Mouse (Mus musculus) thymus, adult 2 months (tissue): ENCODE measurements around the gene Sh3pxd2a. TPM values are rescaled to one million over a fixed set of nuclear protein-coding genes. Genes with fewer than 3 reads are reported as not detected.

Experiments used
- DNase-seq: peaks from one replicate; pipeline ENCODE4 v3.0.0; 2021
- H3K27ac ChIP-seq: fragments of 200-500 bp; 2 replicates; pipeline ENCODE4 v1.5.1; 2012; ENCODE audit warnings: low read length, control low read depth; ENCODE audit not compliant: control insufficient read depth, insufficient read depth
- H3K27me3 ChIP-seq: fragments of 200-500 bp; 2 replicates; pipeline ENCODE4 v1.6.1; 2012; ENCODE audit warnings: mild to moderate bottlenecking, low read length, moderate library complexity, mixed read lengths; ENCODE audit not compliant: control insufficient read depth, insufficient read depth
- H3K36me3 ChIP-seq: fragments of 200-500 bp; 2 replicates; pipeline ENCODE4 v1.6.1; 2012; ENCODE audit warnings: mild to moderate bottlenecking, low read length, moderate library complexity; ENCODE audit not compliant: control insufficient read depth, insufficient read depth
- H3K4me1 ChIP-seq: fragments of 200-500 bp; replicated peaks from 2 replicates; pipeline ENCODE4 v1.6.1; 2012; ENCODE audit warnings: low read length; ENCODE audit not compliant: control insufficient read depth, insufficient read depth
- H3K4me3 ChIP-seq: fragments of 200-500 bp; 2 replicates; pipeline ENCODE4 v1.5.1; 2012; ENCODE audit warnings: mild to moderate bottlenecking, low read length, control low read depth, moderate library complexity; ENCODE audit not compliant: control insufficient read depth, insufficient read depth
- CTCF ChIP-seq: fragments of 200-500 bp; IDR thresholded peaks from 2 replicates; pipeline ENCODE4 v1.5.1; 2012; ENCODE audit warnings: mild to moderate bottlenecking, control low read depth, low read length, moderate library complexity, borderline replicate concordance; ENCODE audit not compliant: control insufficient read depth, poor library complexity, insufficient read depth; ENCODE audit errors: extremely low read depth
- POLR2A ChIP-seq: fragments of 200-500 bp; IDR thresholded peaks from 2 replicates; pipeline ENCODE4 v1.6.1; 2012; ENCODE audit warnings: mild to moderate bottlenecking, low read length, control low read depth, moderate library complexity; ENCODE audit not compliant: control insufficient read depth, poor library complexity, insufficient read depth; ENCODE audit errors: extremely low read depth
- WGBS: fragments of 180-500 bp; shearing (Covaris S2); methylation state at CpG from one replicate; pipeline ENCODE4 v1.1.7; 2018; 5-methylcytosine and 5-hydroxymethylcytosine counted together
- polyA plus RNA-seq: library from polyadenylated mRNA; depleted of rRNA; stranded (reverse); fragments of >200 nt; gene quantifications from 2 replicates; pipeline ENCODE4 v1.2.3, GENCODE M21; 2012

Sh3pxd2a gene
- polyA plus RNA-seq, 1 experiment = 19.4 TPM

DNA sequence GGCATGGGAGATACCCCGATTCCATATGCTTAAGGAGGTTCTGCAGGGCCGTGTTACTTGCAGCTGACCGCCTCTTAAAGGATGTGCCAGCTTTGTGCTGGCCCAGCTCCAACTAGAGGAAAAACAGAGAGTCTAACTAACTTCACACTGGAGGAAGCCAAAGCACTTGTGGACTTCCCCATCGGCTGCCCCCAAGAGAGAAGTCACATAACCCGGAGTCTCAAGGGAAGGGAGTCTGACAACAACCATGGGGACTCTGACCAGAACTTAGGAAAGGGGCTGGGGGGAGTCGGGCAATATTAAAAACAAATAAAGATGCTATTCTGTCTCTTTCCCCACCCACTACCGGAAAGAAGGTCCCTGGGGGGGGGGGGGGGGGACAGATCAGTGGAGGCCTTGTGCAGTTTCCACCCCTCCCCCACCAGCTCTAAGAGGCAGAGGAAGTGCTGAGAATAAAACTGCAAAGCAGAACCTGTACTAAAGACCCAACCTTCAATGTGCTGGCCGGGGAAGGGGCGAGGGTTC lies 17.3 kb downstream of the Sh3pxd2a start:
- no peak for TF ChIP-seq POLR2A
- TF ChIP-seq CTCF = no peak
- Histone ChIP-seq H3K27ac (peak overlapping the region; percentile 86), H3K4me3 (no peak overlapping the region), H3K4me1 (peaks cover 70% of the 10 kb centered on the region), H3K36me3 (no peaks in the 10 kb centered on the region), H3K27me3 (no peaks in the 10 kb centered on the region)
- peak; percentile 61 for DNase-seq
- 11% methylated on average over 9 of the region's 9 CpGs for WGBS

DNA sequence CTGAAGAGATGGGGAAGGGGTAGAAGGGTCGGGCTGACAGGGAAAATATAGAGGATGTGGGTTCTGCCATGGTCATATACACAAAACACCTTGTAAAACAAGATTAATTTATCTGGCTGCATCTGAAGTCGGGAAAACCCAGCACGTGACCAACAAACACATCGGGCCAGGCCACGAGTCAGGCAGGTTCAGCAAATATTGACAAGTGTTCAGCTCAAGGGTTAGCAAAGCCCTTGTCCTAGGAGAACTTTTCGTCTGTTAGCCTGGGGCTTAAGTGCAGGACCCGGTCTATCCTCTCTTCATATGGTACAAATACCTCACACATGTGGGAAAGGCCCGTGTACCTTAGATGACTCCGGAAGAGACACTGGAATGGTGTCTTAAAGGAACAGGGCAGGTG lies 18.1 kb downstream of the Sh3pxd2a start:
- TF ChIP-seq CTCF (no peak), POLR2A (no peak)
- H3K27me3 ChIP-seq = no peaks in the 10 kb centered on the region
- DNase-seq = no peak
- H3K27ac ChIP-seq = no peak overlapping the region; the same call in 1 of the 2 replicates
- peaks cover 70% of the 10 kb centered on the region for H3K4me1 ChIP-seq
- H3K4me3 ChIP-seq = no peak overlapping the region
- H3K36me3 ChIP-seq = no peaks in the 10 kb centered on the region
- 51% methylated on average over 9 of the region's 9 CpGs for WGBS

DNA sequence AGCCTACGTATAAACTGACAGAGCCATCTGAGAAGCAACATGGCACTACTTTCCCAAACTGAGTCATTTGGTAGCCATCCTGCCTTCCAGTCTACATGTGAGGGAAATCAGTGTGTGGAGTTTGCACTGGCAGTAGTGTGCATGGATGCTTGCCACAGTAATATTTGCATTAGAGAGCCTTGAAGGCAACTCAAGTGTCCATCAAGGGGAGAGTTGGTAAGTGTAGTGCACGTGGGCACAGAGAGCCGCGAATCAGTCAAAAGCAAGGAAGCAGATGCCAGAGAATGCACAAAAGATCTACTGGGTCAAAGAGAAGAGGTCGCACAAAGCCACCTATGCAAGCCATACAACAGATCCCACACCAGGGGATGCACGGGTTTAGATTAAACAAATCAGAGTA lies 18.5 kb downstream of the Sh3pxd2a start:
- Histone ChIP-seq H3K4me1 (peaks cover 70% of the 10 kb centered on the region), H3K27ac (no peak overlapping the region), H3K36me3 (no peaks in the 10 kb centered on the region), H3K4me3 (no peak overlapping the region), H3K27me3 (no peaks in the 10 kb centered on the region)
- 84% methylated on average over 6 of the region's 6 CpGs for WGBS
- DNase-seq = no peak
- TF ChIP-seq CTCF = no peak
- no peak for TF ChIP-seq POLR2A

DNA sequence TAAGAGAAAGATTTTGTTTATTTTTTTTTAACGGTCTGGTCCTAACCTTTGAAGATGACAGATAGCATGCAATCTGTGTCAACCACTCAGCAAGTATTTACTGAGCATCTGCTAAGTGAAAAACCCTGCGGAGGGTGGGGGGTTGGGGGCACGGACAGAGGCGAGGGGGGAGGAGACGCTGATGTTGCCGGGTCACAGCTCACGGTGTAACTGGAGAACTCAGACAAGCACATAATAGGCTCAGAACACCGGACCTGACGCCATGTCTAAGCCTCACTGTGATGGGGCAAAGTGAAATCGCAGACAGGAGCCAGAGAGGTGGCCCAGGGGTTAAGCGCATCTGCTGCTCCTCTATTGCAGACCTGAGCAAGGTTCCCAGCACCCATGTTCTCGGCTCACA lies 19.7 kb downstream of the Sh3pxd2a start:
- Histone ChIP-seq H3K4me3 (no peak overlapping the region), H3K36me3 (no peaks in the 10 kb centered on the region), H3K27me3 (no peaks in the 10 kb centered on the region), H3K27ac (no peak overlapping the region), H3K4me1 (peaks cover 70% of the 10 kb centered on the region)
- no peak for TF ChIP-seq POLR2A
- TF ChIP-seq CTCF = no peak
- 93% methylated on average over 12 of the region's 12 CpGs for WGBS
- no peak for DNase-seq

DNA sequence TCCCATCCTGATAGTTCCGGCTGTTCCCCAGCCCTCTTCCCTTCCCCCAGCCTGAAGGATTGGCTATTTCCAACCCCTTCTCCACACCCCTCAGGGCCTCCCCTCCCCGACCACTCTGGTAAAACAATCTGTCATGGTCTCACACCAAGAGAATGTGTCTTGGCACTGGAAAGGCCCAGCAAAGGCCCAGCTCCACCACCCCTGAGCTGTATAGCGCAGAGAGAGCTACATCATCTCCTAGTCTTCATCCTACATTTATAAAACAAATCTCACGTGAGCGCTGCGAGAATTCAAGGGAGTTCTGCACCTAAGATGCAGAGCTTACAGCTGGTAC lies 21.9 kb downstream of the Sh3pxd2a start:
- no peak for DNase-seq
- Histone ChIP-seq H3K27me3 (no peaks in the 10 kb centered on the region), H3K4me1 (peaks cover 67% of the 10 kb centered on the region), H3K27ac (no peak overlapping the region), H3K36me3 (no peaks in the 10 kb centered on the region), H3K4me3 (no peak overlapping the region)
- TF ChIP-seq CTCF (no peak), POLR2A (no peak)
- WGBS = 97% methylated on average over 6 of the region's 6 CpGs

DNA sequence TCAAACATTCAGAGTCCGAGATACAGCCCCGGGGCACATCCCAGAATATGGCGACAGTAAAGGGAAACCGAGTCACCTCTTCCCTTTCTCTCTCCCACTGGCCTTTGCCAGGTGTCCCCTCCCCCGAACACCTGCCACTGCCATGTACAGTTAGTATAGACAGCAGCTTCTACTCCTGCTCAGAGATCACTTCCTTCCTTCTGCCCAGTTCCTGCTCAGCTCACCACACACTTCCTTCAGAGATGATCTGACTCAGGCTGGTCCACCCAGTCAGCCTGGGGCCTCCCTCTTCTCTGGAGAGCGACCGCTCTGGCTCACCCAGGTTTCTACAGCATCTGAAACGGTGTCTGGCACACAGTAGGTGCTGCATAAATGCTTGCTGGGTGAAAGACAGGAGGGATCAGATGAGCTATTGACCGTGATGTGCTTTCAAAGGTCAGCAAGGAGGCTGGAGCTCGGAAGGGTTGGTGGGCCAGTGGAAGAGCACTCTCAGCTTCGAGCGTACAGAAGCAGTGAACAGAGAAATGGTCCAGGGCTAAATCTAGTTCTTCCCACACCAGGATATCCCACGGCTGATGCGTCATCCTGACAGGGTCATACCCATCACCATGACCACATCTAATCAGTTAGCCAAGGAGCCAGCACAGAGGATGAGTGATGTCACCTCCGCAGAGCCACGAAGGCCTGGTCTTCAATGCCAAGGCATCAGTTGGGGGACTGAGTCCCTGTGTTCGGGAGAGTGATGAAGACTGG lies 22.5 kb downstream of the Sh3pxd2a start:
- H3K4me3 ChIP-seq = no peak overlapping the region; the same call in 1 of the 2 replicates
- no peaks in the 10 kb centered on the region for H3K36me3 ChIP-seq
- DNase-seq = peak; percentile 44
- TF ChIP-seq POLR2A = 0 out of 2 replicates have a peak, but pooled peaks have one; percentile 15
- TF ChIP-seq CTCF = peak; percentile 16; the same call in 1 of the 2 replicates
- 48% methylated on average over 17 of the region's 17 CpGs for WGBS
- H3K27me3 ChIP-seq = no peaks in the 10 kb centered on the region
- H3K4me1 ChIP-seq = peaks cover 65% of the 10 kb centered on the region
- H3K27ac ChIP-seq = peak overlapping the region; percentile 73

DNA sequence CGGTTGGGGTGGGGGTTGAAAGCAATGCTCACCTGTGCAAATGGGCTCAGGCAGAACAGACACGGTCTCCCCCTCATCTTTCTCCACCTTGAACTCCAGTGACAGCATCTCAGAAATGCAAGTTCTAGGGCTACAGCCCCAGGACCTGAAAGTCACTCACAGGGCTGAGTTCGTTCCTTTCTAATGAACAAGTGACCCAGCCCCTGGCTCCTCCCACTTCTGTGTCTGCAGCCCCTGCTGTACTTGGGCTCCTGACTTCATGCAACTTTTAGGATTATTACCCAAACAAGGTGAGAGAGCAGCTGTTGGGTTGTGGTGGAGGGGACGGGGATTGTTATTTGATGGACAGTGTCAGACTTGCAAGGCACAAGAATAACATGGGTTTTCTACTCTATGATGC lies 23.2 kb downstream of the Sh3pxd2a start:
- Histone ChIP-seq H3K36me3 (no peaks in the 10 kb centered on the region), H3K27me3 (no peaks in the 10 kb centered on the region), H3K4me1 (peaks cover 58% of the 10 kb centered on the region), H3K27ac (no peak overlapping the region), H3K4me3 (no peak overlapping the region)
- TF ChIP-seq POLR2A (no peak), CTCF (no peak)
- DNase-seq = no peak
- 71% methylated on average over 4 of the region's 4 CpGs for WGBS
